Mouse (Mus musculus) B cell, adult 67 days (primary cell): ENCODE results near the gene Hmga1. TPM values are rescaled to one million over a fixed set of nuclear protein-coding genes. Genes with fewer than 3 reads are reported as not detected.

ENCODE experiments used
- total RNA-seq, 2 experiments: library from RNA; stranded (reverse); gene quantifications; 4 replicates each; pipeline ENCODE4 v1.2.4; 2023

Gene Hmga1
- 10 to 100 TPM; 70.2 to 73.2 TPM for total RNA-seq

DNA sequence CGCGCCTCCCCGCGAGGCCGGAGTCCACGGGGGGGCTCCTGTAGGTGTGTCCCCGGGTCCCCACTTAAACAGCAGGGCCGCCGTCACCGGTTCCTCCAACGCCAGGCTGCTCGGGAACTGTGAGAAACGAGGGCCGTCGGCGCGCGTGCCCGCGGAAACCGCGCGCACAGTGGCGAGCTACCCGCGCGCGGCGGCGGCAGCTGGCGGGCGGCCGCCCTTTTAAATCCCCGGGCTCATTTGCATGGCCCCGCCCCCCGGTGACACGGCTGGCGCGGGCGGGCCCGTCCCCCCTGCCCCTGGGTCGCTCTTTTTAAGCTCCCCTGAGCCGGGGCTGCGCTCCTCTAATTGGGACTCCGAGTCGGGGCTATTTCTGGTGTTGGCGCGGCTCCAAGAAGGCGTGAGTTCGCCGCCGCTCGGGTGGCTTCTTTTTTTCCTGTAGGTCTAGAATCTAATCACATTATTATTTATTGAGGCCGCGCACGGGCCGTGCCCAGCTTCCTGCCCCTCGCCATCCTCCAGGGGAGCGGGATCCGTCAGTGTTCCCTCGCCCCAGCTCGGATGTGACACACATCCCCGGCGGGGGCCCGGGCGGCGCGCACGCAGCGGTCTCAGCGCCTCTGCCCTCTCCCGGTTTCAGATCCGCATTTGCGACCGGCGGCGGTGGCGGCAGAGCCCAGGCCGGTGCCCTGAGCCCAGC, at the start of gene Hmga1:
Hmga1 (plus strand) TSS at position 183 of the 697 bp plus-strand sequence.

DNA sequence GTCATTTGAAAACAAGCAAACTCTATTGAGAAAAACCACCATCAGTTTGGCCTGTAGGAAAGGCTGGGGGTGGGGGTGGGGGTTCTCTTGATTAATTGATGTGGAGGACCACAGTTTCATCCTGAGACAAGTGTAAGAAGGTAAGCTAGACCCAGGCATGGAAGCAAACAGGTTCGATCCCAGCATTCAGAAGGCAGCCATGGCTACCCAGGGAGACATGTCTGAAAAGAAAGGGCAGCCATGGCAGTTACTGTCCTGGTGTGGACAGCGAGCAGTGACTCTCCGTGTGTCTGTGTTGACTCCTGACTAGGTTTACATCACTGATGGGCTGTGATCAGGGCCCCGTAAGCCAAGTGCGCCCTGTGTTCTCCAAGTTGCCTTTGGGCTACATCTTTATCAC, 35.0 kb upstream of the Hmga1 start, which contains the start of gene Grm4:
Grm4 (minus strand) TSS at position 101 of the 400 bp plus-strand sequence.

DNA sequence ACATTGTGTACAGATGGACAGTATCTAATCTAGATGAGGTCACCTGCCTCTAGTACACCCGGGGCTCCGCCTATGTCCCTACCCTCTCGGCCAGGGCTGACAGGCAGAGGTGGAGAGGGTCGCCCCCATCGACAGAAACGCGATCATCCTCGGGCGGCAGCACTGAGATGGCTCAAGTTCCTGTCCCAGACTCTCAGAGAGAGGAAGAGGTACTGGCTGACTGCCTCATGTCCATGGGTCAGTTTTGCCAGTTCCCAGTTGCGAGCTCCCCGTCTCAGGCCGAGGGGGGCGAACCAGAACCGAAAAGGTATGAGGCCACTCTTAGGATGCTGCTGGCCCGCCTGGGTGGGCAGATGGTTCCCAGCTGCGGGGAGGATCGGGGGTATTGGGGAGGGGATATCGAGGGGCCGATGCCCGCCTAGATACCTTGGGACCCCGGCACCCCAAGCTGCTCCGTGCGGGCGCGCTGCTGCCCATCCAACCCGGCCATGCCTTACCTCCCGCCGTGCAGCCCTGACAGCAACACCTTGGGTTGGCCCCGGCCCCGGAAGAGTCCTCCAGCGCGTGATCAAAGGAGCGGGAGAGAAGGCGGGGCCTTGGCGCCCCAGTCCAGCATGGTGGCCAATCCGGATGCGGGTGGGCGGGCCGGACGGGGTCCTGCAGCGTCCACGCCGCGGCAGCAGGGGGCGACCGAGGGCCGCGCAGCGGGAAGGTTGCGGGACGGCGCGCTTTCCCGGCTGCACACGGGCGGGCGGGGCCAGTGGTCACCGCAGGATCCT, 9.1 kb downstream of the Hmga1 start, which contains the start of gene AI413582:
AI413582 (minus strand) TSS at position 594 of the 779 bp plus-strand sequence.

Other genes with a start within 250 kb of the Hmga1 start
- not detected for gene Grm4, start 35.1 kb upstream of the Hmga1 start, total RNA-seq
- gene AI413582, start 9.3 kb downstream of the Hmga1 start, total RNA-seq: 10 to 100 TPM; 45.9 to 54.8 TPM
- 100 to 1,000 TPM in 1 of 2 experiments, 10 to 100 TPM in 1; 92.9 to 100 TPM for gene Nudt3, start 67.0 kb downstream of the Hmga1 start, total RNA-seq
- not detected for gene RPS10-NUDT3, start 78.7 kb downstream of the Hmga1 start, total RNA-seq
- gene Rps10, start 80.2 kb downstream of the Hmga1 start, total RNA-seq: 1,000 to 10,000 TPM; 2,013 to 2,119 TPM
- gene Pacsin1, start 99.0 kb downstream of the Hmga1 start, total RNA-seq: 10 to 100 TPM; 13.1 to 23.7 TPM
- under 1 TPM in 1 of 2 experiments, not detected in 1; 0.41 TPM for gene Spdef, start 172.5 kb downstream of the Hmga1 start, total RNA-seq